Mouse (Mus musculus): ENCODE data around the gene Tenm2.

The Tenm2 gene

DNA sequence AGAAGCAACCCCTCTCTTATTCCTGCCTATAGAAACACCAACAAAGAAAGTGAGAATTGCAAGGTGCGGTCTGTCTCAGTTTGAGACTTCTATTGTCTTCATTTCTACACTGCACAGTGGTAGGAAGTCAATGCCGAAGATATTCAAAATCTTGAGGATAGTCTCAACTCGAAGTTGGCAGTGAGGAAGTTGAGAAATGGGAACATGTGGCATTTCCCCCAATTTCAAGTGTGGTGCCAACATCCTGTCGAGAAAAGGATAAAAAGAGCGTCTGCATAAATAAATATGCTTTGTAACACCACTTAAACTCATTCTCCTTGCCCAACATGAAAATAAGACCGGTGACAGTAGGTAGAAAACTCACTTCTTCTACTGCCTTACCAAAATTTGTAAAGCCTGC is 898.7 kb downstream of the Tenm2 start:
- no peak for DNase-seq

DNA sequence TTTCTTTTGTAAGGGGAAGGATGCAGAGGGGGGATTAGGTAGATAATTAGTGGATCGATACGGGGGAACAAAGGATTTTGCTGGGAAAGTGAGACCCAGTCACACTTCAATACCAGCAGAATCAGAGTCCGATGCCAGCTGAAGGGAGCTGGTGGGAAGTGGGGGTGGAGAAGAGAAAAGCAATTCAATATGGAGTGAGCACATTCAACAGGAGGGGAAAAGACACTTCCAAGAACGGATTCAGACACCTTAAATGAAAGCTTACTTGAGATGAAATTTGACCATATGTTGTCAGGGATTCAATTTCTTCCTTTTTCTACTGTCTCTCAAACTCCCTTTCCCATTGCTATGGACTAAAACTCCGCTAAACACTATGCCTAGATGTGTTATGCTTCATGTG is 900.6 kb downstream of the Tenm2 start:
- no peak for DNase-seq

DNA sequence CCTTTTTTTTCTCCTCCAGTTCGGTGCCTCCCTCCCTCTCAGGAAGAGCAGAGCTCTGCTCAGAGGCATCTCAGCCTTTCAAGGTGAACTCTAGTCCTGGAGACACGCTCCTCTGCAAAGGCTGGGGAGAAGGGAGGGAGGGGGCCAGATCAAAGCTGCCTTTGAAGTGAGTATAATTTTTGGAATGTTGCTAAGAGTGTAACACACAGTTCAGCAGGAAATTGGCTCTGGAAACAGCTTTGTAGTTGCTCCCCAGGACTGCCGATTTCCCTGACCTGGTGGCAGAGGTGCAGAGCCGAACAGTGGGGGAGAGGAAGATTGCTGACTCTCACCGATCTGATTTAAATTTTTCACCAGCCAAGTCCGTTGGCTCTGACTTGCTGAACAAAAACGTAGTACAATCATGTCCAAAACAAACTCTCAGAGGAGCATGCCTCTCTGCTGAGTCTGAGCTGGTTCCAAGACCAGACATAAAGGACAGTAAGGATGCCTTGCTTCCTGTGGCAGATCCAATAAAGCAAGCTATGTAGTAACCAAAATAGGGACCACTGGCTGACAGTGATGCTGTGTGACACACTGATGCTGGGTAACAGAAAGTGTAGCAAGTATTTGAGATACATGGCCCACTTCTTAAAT is 901.5 kb downstream of the Tenm2 start:
- DNase-seq = no peak

GRCm38 (mm10) chr11:36332222-36332621 is 903.5 kb downstream of the Tenm2 start:
- DNase-seq = no peak

DNA sequence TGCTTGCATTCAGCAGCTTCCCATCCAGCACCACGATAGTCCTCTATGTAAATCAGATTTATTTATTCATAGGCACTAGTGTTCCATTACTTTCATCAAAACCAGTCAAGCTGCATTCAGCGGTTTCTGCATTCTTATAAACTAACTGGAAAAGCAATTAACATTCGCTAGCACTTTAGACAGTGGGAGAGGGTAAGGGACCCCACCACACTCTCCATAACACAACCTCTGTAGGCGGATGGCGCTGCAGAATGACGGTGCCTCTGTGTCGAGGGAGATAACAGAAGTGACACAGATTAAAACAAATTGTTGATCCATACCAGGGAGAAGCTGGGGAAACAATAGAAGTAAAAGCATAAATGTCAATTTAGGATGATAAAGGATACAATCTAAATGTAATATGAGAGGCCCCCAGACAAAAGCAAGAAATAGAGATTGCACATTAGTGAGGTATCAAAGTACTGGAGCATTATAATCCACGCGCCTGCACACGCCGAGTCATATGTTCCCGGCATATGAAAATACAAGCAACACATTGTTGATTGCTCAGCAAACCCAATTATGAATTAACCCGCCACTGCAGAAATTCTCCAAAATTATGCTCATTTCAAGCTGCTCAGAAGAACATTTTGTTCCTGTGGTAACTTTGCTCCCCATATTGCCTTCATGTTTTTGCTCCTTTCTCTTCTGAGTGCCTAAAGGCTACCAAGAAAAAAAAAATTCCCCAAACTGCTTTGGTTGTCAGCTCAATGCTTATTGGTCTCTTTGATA is 904.2 kb downstream of the Tenm2 start:
- no peak for DNase-seq

- DNase-seq = no peak
These were observed 908.5 kb downstream of the Tenm2 start for GRCm38 (mm10) chr11:36327243-36327642.

DNA sequence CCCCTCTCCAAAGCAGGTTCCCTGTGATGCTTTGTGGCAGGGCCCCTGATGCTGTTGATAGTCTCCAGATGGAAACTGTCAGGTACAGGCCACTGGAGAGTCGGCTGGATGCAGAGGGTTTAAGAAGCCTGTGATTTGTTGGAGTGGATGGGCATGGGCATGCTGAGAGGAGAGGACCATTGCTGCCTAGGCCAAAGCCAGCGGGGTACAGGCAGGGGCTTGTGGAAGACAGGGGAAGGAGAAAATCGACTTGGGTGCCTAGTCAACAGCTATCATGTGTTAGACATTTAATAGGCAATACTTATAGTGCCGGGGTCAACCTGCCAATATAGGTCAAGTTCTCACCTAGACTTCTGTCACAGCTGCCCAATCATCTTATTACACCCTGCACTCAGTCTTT is 926.4 kb downstream of the Tenm2 start:
- no peak for DNase-seq

- no peak for DNase-seq
These were observed 928.5 kb downstream of the Tenm2 start for GRCm38 (mm10) chr11:36307276-36307675.

DNA sequence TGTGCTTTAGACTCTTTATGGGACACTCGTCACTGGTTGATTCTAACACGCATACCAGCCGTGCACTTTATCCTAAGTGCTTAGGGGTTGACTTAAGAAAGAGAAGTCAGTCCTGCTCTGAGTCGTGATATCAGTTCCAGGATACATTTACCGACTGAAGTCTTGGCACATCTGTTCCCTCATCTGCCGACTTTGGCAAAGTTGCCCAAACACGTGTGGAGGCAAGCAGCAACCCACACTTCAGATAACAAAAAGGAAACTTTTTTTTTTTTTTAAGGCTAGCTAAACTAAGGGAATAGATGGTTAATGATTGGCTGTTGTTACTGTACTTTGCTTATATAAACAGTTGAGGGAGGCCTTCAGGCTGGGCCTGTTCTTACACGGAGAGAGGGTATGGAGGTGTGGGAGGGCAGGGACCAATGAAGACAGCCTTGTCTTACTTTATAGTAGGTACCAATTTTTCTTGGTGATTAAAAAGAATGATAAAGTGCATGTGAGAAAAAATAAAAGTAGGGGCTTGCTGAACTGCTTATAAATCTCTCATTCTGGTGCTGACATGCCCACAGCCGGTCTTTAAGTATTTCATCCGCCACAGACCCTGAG is 930.3 kb downstream of the Tenm2 start:
- no peak for DNase-seq

- DNase-seq = no peak
These were observed 932.8 kb downstream of the Tenm2 start for GRCm38 (mm10) chr11:36302913-36303371.

- DNase-seq = no peak
These were observed 933.7 kb downstream of the Tenm2 start for GRCm38 (mm10) chr11:36302096-36302495.

DNA sequence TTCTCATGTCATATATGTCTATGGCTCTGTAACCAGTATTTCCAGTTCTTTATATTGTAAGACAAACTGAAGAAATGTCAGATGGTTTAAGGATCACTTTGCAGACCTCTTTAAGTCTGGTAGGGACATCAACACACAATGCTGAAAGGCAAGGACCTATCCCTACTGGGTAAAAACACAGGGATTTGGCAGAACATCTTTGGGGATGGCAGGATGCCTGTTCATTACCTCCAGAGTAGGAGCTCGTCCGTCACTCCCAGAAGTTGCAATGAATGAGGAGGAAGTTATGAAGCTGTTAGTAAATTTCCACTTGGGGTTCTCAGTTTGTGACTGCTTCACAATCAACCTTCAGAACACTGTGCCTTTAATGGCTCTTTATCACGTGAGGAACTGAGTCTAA is 939.2 kb downstream of the Tenm2 start:
- DNase-seq = no peak

DNA sequence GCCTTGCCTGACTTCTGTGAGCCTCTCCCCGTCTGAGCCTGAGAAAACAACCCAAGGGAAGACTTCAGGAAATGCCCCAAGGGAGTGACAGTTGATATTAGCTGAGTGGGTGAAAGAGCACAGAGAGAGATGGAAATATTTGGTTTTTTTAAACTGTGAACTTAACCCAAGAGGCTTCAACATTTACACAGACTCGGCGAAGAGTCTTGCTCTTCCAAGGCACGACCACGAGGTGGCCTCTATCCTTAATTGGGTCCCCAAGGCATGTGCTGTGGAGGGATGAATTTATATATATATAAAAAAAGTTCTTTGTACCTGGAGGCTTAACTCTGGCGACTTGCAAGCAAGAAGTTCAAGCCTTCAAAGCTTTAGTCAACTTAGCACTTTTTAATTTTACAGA is 943.6 kb downstream of the Tenm2 start:
- DNase-seq = no peak

DNA sequence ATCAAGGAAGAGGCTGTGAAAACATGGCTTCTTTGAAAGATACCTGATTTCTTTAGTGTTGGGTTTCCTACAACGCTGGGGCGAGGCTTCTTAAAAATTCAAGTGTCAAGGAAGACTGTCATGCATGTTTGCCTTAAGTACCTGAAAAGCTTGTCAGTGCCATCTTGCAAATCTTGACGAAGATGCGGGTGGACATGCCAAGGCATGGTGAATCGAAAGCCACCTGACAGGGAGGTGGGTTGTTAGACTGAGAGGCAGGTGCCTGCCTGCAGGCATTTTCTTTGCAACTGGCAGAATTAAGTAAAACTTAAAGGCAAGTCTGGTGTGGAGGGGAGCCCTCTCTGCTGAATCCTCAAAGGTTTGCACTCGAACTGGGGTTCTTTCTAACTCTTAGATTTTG is 949.5 kb downstream of the Tenm2 start:
- no peak for DNase-seq

DNA sequence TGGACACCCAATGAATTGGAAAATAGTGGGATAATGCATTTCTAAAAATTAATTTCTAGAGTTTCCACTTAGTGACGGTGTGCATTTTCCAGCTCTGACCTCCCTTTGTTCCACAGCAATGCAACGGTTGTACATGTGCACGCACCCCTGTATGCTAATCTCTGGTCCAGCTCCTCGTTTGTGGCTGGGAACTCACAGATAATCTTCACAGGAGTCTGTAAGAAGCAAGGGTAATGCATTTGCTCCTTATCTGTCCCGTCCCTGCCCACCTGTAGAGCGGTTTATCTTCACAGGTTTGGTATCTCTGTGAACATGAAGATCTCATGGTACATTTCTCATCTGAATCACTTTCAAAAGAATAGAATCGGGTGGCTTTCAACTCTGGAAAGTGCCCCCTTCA is 955.2 kb downstream of the Tenm2 start:
- DNase-seq = no peak

GRCm38 (mm10) chr11:36277903-36278215 is 957.9 kb downstream of the Tenm2 start:
- no peak for DNase-seq

DNA sequence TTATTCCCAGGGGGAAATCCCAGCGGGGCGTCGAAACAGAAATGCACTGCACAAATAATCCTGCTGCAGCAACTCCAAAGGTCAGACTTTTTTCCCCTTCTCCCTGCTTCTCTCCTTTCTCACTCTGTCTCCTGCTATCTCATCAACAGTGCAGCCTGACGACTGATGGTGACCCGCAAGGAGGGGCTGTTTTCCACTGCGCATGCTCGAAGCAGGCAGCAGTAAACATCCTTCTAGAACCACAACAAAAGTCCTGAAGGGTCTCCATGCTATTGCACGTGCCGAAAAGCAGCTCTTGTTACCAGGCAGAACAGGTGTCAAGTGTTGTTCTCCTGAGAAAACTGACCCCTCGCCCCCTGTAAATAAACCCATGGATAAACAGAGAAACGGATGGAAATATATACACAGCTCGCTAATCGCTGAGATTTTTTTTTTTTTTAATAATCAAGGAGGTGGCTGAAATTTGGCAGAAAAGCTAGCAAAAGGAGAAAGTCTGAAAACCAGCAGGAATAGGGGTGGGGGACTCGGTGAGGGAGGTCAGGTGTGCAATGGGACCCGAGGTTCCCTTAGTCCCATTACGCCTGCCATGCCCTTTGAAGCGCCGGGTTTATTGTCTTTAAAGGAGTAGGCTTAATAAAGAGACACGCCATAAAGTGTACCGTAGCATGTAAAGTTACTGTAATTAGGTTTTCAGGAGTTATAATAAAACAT is 958.4 kb downstream of the Tenm2 start:
- DNase-seq = no peak

GRCm38 (mm10) chr11:36276015-36276414 is 959.7 kb downstream of the Tenm2 start:
- peak; percentile 10 to 39 for DNase-seq

- DNase-seq = no peak
These were observed 963.6 kb downstream of the Tenm2 start for GRCm38 (mm10) chr11:36272149-36272548.

GRCm38 (mm10) chr11:36269945-36270344 is 965.8 kb downstream of the Tenm2 start:
- DNase-seq = no peak

GRCm38 (mm10) chr11:36264776-36265466 is 970.8 kb downstream of the Tenm2 start:
- DNase-seq = peak in 1 of 2 experiments; percentile 9

DNA sequence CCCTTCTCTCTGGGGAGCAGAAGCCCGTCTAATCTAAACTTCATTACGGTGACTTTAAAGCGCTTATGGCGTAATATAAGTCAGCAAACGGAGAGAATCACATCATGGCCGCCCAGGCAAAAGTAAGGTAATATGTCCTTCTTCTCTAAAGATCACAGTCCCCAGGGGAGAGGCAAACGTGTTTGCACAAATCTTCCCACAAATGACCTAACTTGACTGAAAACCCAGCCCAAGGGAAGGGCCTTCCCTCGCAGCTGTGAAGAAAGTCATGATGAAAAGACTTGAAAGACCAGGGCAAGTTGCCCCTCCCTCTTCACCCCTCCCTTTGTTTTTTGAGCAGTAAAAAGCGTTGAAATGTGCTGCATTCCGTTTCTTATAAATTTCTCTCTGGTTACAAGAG is 971.9 kb downstream of the Tenm2 start:
- DNase-seq = no peak

- DNase-seq = no peak
These were observed 978.6 kb downstream of the Tenm2 start for GRCm38 (mm10) chr11:36257187-36257586.
